Mouse (Mus musculus) thymus, postnatal 10 days (tissue): ENCODE measurements at regions not wholly inside any gene's neighbourhood (a gene's known extent, or its start where the extent isn't known, plus 50 kb on each side); places are given as distances from the start of the nearest gene placed in this dataset.
A peak's percentile ranks its signal among the peaks of the same experiment; 100 is the strongest.

Experiments used
- DNase-seq, 2 experiments: peaks; one replicate each; pipeline ENCODE4 v3.0.0; 2021; ENCODE audit warnings: low spot score in 2 of 2

GRCm38 (mm10) chr10:99639469-99639868 lies 120.0 kb downstream of the Csl start:
- no peak for DNase-seq

- peak in 1 of 2 experiments; percentile 31 for DNase-seq
These were observed 117.7 kb downstream of the Csl start for GRCm38 (mm10) chr10:99641784-99642183.

- DNase-seq: no peak
These were observed 117.1 kb downstream of the Csl start for GRCm38 (mm10) chr10:99642201-99642827.

- DNase-seq: no peak
These were observed 114.5 kb downstream of the Csl start for GRCm38 (mm10) chr10:99644981-99645380.

- no peak for DNase-seq
These were observed 107.4 kb downstream of the Csl start for GRCm38 (mm10) chr10:99652011-99652410.

- no peak for DNase-seq
These were observed 105.2 kb downstream of the Csl start for GRCm38 (mm10) chr10:99654284-99654683.

- no peak for DNase-seq
These were observed 82.8 kb downstream of the Csl start for GRCm38 (mm10) chr10:99676557-99677098.

GRCm38 (mm10) chr10:99678096-99678495 lies 81.4 kb downstream of the Csl start:
- DNase-seq: no peak

GRCm38 (mm10) chr10:99679813-99680212 lies 79.6 kb downstream of the Csl start:
- no peak for DNase-seq

- no peak for DNase-seq
These were observed 77.5 kb downstream of the Csl start for GRCm38 (mm10) chr10:99681932-99682331.

- DNase-seq: no peak
These were observed 77.1 kb downstream of the Csl start for GRCm38 (mm10) chr10:99682350-99682749.

- no peak for DNase-seq
These were observed 76.1 kb downstream of the Csl start for GRCm38 (mm10) chr10:99683310-99683709.

- DNase-seq: no peak
These were observed 73.5 kb downstream of the Csl start for GRCm38 (mm10) chr10:99685911-99686310.

GRCm38 (mm10) chr10:99687011-99687410 lies 72.4 kb downstream of the Csl start:
- no peak for DNase-seq

- DNase-seq: no peak
These were observed 61.8 kb downstream of the Csl start for GRCm38 (mm10) chr10:99697696-99698095.

- no peak for DNase-seq
These were observed 60.0 kb downstream of the Csl start for GRCm38 (mm10) chr10:99699498-99699897.

GRCm38 (mm10) chr10:99700052-99700777 lies 59.2 kb downstream of the Csl start:
- no peak for DNase-seq
